Mouse (Mus musculus) brain, embryonic 14.5 days (tissue): Measurements from ENCODE around the gene Nudt7.

ENCODE experiments used
- CTCF ChIP-seq: fragments of 200-500 bp; IDR thresholded peaks from 2 replicates; pipeline ENCODE4 v1.5.1; 2012; ENCODE audit warnings: inconsistent platforms, mild to moderate bottlenecking, moderate library complexity, borderline replicate concordance; ENCODE audit not compliant: insufficient read depth, insufficient read length; ENCODE audit errors: extremely low read depth
- POLR2A ChIP-seq: fragments of 200-500 bp; IDR thresholded peaks from 2 replicates; pipeline ENCODE4 v1.6.1; 2012; ENCODE audit warnings: mild to moderate bottlenecking, inconsistent platforms, borderline replicate concordance; ENCODE audit not compliant: poor library complexity, insufficient read depth, insufficient read length, severe bottlenecking; ENCODE audit errors: extremely low read depth

DNA sequence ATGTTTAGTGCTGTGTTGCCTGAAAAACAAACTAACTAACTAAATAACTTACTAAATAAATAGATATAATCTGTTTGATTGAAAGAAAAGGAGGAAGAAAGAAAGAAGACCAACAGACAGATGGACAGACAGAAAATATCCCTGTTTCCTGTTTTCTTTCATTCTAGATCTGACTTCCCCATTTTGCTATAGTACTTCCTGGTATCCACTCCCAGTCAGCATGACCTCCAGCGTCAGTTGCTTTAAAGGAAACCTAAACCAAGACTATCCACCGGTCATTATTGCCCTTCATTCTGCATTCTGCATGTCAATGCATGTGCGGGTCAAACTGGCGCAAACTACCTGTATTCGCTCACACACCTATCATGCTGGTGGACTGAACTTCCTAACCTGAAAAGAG is 60.0 kb downstream of the Nudt7 start:
- TF ChIP-seq CTCF (no peak), POLR2A (no peak)
